Mouse (Mus musculus) gastrocnemius, postnatal 25 days (tissue): ENCODE measurements around the gene Arsg. TPM values are rescaled to one million over a fixed set of nuclear protein-coding genes. Genes with fewer than 3 reads are reported as not detected.

Experiments used
- DNase-seq: peaks from one replicate; pipeline ENCODE4 v3.0.0; 2022
- total RNA-seq, 2 experiments: library from RNA; stranded (reverse); gene quantifications; 1 replicate in 1 of 2; 2 replicates in 1 of 2; pipeline ENCODE4 v1.2.3; 2021

Gene Arsg
- total RNA-seq, 2 experiments from 2014 or later: 2.6 to 4.7 TPM

DNA sequence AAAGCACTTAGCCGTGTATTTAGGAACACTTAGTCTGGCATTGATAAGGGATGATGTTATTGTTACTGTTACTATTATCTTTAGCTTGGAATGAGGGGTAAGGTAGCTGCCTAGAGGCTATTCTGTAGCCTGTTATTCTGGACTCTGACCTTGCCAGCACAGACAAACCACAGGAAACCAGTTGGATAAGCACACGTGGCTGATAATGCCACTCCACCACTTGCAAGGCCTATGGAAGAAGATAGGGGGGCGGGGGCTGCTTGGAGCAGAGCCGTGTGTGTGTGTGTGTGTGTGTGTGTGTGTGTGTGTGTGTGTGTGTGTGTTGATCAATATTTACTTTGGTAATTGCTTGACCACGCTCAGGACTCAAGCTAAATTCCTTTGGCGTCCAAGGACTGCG is 72.1 kb downstream of the Arsg start:
- no peak for DNase-seq

- no peak for DNase-seq
Observed at GRCm38 (mm10) chr11:109545700-109546143, 72.5 kb downstream of the Arsg start.

DNA sequence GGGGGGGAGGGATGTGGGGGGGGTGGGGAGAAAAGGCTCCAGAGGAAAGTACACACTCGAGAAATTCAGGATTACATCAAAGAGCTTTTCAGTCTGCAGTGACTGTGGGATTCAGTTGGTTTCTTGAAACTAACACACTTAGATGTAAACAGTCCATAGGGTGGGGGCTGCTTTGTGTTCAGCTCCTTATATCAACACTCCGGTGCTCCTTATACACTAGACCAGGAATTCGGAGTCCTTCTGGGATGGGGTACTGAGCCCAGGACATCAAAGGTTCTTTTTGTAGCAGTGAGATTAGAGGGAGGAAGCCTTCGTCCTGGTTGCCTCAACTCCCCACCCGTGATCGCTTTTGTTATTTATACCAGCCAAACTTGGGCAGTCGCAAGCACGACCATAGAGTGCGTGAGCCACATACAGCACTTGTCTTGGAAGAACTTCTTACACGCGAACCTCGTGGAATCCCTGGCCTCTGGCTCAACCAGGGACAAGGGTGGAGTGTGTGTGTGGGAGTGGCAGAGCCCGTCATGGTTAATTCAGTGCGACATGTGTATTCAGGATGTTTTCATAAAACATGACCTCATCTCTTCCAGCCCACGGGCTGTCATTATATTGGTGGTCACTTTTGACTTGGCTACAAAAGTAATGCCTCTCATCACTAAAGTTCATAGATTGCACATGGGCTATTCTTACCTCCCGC is 73.3 kb downstream of the Arsg start:
- no peak for DNase-seq

DNA sequence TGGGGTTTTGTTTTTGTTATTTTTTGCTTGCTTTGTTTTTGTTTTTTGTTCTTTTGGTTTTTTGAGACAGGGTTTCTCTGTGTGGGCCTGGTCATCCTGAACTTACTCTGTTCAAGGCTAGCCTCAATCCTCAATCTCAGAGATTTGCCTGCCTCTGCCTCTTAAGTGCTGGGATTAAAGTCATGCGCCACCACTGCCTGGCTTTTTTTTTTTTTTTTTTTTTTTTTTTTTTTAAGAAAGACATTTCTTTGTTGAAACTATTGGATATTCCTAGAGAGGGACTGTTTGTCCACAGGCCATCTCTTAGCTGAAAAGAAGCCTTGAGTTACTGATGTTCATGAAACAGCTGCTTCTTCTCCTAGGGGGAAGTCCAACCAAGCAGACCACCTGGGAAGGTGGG is 74.5 kb downstream of the Arsg start:
- DNase-seq: no peak

DNA sequence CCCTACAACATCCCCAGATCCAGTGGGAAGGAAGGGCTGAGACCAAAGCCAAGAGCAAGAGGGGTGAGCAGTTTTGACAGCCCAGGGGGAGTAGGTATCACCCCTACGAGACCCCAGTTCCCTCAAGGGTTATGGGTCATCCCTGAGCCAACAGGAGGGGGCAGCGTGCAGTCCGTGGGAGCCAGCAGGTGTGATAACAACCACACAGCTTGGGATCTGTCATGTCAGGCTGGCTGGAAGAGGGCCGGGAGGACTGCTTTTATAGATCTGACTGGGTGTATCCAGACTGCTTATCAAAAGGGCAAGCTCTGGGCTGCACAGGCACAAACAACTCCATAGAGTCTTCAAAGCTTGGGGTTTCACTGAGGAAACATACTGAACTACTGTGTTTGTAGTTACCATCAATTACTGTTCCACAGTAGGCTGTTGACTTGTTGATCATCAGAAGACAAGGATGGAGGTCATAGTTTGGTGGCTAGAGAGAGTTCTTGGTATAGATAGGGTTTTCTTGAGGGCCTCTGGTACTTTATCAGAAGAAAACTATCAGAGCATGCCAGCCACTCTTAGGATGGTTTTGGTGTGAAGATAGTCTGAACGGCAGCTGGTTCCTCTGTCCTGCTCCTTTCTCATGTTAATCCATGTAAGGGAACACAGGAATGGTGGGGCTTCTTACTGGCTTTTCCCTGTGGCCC is 76.6 kb downstream of the Arsg start:
- no peak for DNase-seq

GRCm38 (mm10) chr11:109553921-109554320 is 80.7 kb downstream of the Arsg start:
- DNase-seq: no peak

DNA sequence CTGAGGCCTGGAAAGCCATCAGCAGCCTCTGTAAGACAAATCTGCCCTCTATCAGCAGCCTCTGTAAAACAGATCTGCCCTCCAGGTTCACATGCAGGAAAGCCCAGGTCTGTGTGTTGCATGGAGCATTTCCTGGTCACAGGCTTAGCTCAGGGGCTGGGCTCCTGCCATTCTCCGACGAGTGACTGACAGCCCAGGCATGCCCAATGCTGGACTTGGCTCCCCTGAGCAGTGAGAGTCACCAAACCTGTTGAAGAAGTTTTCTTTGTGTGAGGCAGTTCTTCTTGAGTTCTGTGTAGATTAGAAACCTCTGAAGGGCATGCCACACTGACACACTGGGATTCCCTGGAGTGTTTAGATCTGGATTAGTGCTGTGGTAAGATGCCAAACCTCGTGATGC is 81.3 kb downstream of the Arsg start:
- DNase-seq: no peak

DNA sequence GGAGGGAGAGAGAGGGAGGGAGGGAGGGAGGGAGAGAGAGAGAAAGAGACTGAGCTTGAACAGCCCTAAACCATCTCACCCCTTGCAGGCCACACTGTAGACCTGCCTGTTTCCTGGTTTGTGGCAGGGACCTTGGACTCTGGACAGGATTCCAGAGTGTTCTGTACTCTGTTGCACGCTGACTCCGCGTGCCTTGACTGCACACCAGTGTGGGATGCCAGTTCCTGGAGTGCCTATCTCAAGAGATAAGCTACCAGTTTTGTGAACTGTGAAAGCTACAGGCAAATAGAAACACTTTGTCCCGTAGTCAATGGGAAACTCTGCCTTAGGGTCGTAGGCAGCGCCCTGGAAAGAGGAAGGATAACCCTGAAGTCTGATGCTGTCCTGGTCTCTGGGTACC is 83.0 kb downstream of the Arsg start:
- no peak for DNase-seq

DNA sequence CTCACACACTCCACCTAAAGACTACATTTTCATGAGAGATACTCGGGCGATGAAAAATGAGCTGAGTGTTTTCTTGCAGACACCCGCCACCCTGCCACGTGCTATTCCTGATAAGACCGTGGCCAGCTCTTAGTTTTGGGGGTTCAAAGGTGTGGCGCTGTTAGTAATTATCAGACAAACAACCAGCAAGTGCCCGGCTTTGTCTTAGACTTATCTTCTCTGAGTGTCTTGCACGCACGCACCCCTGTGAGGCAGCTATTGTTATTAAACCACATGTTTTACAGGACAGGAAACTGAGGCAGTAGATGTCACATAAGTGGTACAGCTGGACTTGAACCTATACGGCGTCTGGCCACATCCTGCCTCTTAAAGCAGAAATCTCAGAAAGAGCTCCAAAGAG is 84.2 kb downstream of the Arsg start:
- DNase-seq: no peak

DNA sequence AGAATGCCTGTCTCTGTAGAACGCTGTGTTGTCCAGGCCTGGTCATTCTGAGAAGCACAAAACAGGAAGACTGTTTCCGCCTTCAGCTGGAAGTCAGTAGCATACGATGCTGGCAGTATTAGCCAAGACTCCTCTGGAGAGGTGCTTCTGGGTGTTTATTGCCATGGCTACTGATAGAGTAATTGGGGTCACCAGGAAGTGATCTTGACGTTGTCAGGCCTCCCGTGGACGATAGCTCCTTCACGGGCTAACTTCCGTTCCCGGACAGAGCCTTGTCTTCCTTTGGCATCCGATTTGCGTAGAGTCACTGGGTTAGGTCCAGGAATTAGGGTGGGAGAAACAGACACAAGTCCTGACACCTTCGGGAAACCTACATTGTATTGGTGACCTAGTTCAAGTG is 86.1 kb downstream of the Arsg start:
- DNase-seq: no peak

DNA sequence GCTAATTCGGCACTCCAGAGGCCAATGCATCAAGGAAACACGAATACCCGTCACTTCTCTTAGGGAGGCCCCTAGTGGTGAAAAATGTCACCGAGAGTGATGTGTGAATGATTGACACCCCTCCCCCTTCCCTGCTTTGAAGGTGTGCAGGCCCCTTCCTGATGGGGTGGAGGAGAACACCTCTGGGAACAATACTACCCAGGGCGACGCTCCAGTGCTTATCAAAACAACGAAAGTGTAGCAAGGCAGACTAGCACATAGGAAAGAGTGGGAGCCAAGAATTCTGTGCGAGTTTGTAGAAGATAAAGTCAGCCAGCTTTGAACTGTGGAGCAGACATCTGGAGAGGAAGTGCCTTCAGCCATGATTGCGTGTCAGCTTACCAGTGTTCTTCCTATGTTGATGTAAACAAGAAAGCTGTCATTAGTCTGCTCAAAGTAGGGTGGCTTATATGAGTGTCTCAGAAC is 87.7 kb downstream of the Arsg start:
- DNase-seq: peak; percentile 44

GRCm38 (mm10) chr11:109561445-109561844 is 88.3 kb downstream of the Arsg start:
- DNase-seq: no peak

- no peak for DNase-seq
Observed at GRCm38 (mm10) chr11:109563708-109564107, 90.5 kb downstream of the Arsg start.

- no peak for DNase-seq
Observed at GRCm38 (mm10) chr11:109564466-109565214, 91.5 kb downstream of the Arsg start.

- DNase-seq: no peak
Observed at GRCm38 (mm10) chr11:109569007-109569618, 95.9 kb downstream of the Arsg start.

DNA sequence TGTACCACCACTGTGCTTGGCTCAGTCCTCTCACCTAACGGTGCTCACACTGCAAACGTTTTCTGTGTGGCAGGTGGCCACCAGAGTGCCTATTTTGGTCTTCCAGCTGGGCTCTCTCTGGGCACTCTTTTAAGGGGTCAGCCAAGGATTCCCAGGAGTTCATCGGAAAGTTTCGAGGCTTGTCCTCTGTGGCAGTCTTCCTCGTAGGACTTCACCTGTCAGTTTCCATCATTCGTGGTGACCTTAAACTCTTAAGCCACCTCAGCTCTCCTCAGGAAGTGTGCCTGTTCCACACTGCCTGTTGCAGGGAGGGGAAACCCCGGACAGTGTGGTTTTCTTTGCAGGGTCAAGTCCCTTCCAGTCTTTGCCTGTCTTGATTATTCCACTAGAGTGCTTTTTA is 96.6 kb downstream of the Arsg start:
- DNase-seq: peak; percentile 74

DNA sequence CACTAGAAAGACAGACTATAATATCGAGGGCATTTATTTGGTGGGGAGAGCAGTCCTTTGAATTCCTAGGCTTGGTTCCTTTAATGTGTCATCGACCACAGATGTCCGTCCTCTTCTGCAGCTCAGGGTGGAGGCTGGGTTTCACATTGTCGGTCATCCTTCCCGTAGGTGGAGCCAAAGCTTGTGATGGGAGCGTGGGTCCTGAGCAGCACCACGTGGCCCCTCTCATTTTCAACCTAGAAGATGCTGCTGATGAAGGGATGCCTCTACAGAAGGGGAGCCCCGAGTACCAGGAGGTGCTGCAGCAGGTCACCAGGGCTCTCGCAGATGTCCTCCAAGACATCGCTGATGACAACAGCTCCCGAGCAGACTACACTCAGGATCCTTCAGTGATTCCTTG is 98.9 kb downstream of the Arsg start:
- no peak for DNase-seq

GRCm38 (mm10) chr11:109574604-109575003 is 101.4 kb downstream of the Arsg start:
- DNase-seq: no peak

DNA sequence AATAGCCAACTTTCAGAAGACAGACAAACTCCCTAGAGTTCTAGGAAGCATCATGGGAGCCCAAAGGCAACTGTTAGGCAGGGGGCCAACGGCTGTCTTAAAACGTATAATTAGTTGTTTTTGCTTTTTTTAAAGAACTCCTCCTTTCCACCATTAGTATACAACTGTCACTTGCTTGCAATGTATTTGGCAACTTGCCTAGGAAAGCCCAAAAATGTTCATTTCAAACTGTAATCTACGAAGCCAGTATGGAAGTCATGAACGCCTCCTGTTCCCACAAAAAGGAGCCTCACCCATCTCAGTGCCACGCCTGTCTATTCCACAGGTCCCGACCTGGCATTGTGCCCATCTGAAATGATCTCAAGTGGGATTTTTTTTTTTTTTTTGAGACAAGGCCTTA is 102.7 kb downstream of the Arsg start:
- DNase-seq: no peak

DNA sequence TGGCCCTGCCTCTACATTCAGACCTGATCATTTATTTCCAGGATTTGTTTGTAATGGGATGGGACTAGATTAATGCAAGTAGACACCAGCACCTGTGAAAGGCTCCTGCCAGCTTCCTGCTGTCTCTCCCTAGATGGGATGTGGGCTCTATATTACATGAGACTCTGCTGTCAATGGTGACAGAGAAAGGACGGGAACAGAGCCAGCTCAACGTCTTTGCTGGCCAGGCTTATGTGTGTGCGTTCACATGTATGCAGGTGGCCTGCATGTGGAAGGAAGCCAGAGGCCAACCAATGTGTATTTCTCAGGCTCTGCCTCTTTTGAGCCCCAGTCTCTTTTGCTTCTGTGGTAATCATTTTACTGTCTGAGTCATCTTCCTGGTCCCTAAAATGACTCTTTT is 105.4 kb downstream of the Arsg start:
- no peak for DNase-seq

DNA sequence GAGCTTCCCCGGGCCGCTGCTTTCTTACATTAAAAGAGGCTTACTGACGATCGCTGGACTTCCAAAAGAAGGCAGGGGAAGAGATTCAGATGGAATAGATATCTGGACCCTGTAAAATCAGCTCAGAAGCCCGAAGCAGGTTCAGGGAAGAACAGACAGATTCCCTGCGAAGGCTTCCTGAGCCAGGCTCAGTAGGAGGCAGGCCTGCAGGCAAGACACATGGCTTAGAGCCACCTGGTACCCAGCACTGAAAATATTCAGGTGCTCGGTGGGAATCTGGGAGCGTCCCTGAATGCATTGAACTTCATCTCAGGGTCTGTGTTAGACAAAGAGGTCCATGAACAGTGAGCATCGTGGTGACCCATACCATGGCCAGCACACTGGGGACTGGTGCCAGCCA is 106.8 kb downstream of the Arsg start:
- no peak for DNase-seq

- DNase-seq: no peak
Observed at GRCm38 (mm10) chr11:109583986-109584385, 110.8 kb downstream of the Arsg start.
